Mouse (Mus musculus): ENCODE data around the gene Gm20877.
"Not testable (repeated sequence)": the region's sequence is repeated elsewhere in the genome, so short reads cannot be mapped to it uniquely, and the experiment has no call there.

Gm20877 gene

DNA sequence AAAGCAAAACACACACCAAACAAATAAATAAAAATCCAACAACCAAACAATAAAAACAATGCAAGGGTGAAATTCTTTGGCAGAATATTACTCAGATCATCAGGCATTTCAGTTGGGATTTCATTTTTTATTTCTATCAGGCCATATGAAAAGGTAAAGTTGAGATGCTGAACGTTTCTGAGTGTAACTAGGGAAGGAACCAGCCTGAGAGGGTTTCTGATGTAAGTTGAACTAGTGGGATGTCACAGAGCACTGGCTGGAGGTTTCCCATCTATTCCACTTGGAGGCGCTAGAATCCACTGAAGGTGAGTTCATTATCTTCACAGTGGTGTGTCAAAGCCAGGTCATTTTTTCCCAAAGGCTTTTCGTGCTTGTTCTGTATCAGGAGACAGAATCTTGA lies at the start of gene Gm20877:
Gene Gm20877, plus strand, starts transcription at position 301 of the 400 bp plus-strand sequence.
- not testable (repeated sequence) for DNase-seq (ENCODE audit: low spot score in 2 of 2)

Measured in frontal cortex, postnatal 36 days (tissue).